Mouse (Mus musculus) ES-E14 (cell line): ENCODE results near the gene Them7.

Experiments used
- MAFK ChIP-seq: IDR thresholded peaks from 2 replicates; pipeline ENCODE4 v1.6.1; 2014; ENCODE audit warnings: mild to moderate bottlenecking, low read depth, low read length, inconsistent platforms; ENCODE audit not compliant: insufficient read depth
- ZNF384 ChIP-seq: IDR thresholded peaks from 2 replicates; pipeline ENCODE4 v1.6.1; 2012; ENCODE audit warnings: low read depth, low read length, inconsistent platforms

- no peak for TF ChIP-seq ZNF384
- TF ChIP-seq MAFK, result no peak
Measured at GRCm38 (mm10) chr2:105230333-105230732, 6.2 kb downstream of the Them7 start.
